Mouse (Mus musculus) testis, postnatal 14 days (tissue): ENCODE data around the gene Phb.

Experiments used
- DNase-seq: peaks from one replicate; pipeline ENCODE4 v3.0.0; 2021; ENCODE audit warnings: low spot score

The Phb gene

GRCm38 (mm10) chr11:95712563-95713224 lies 45.9 kb downstream of the Phb start, which contains the start of gene Zfp652:
Gene Zfp652, plus strand, starts transcription at chr11:95712673.
- peak; percentile 95 for DNase-seq

- peak; percentile 73 for DNase-seq
These were observed 46.6 kb downstream of the Phb start for GRCm38 (mm10) chr11:95713225-95713810.

GRCm38 (mm10) chr11:95713811-95714241 lies 47.1 kb downstream of the Phb start:
- DNase-seq, result no peak

DNA sequence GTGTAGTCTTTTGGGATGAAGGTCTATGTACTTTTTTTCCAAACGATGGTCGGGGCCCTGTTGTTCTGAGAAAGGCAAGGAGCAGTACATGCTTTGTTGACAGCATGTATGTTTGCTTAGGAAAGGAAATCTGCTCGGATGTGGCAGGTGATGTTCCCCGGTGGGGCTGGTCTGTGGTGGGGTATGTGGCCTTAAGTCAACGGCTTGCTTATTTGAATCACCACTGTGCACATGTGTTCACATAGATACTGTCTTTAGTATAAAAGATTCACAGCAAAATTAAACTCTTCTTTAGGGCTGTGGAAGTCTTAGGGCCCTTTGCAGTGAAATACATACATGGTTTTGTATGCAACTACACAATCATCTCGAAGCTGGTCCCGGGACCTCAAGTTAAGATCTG lies 47.7 kb downstream of the Phb start:
- DNase-seq, result no peak

GRCm38 (mm10) chr11:95716136-95716535 lies 49.4 kb downstream of the Phb start:
- no peak for DNase-seq

DNA sequence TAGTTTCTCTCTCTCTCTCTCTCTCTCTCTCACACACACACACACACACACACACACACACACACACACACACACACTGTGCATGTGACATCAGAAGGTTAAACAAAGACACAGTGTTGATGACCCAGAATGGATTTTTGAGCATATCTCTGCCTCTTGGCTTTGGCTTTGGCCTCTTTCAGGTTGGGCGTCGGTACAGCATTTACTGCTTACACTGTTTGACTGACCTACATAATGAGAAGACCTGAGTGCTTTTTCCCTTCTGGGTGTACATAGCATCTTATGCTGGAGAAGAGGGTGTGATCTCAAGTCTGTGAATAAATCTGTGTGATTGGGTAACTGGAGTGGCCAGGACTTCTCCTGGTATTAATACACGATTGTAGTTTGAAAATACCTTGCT lies 52.6 kb downstream of the Phb start:
- DNase-seq, result no peak

DNA sequence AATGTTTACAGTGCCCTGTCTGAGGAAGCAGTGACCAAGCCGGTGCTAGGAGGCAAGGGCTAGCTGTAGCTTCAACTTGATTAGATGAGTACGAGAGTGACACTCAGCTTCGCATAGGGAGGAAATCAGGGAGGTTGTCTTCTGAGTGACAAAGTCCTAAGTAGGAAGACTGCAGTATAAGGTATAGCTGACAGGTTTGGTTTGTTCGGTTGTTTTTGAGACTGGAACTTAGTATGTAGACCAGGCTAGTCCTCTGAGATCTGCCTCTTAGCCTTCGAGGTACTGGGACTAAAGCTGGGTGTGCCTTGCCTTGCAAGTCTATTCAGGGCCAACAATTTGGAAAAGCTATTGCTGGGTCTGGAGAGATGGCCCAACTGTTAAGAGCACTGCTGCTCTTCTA lies 56.5 kb downstream of the Phb start, which contains the start of gene B130006D01Rik:
Gene B130006D01Rik, plus strand, starts transcription at position 301 of the 400 bp plus-strand sequence.
- DNase-seq, result no peak

DNA sequence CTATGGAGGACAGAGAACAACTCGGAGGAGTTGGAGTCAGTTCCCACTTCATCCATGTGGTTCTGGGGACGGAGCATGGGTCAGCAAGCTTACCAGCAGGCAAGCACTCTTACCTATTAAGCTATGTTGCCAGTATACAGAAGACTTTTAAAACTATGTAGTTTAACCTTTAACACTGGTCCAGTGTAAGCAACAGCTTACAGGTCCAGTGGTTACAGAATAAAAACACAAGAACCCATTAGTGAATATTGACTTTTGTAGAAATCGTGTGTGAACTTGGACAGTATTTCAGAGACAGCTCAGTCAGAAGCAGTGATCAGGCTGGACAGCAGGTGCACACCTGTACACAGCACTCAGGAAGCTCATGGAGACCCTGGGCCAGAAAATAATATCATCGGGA lies 57.7 kb downstream of the Phb start:
- DNase-seq, result no peak

- DNase-seq, result no peak
These were observed 59.4 kb downstream of the Phb start for GRCm38 (mm10) chr11:95726156-95726555.

GRCm38 (mm10) chr11:95727947-95728346 lies 61.2 kb downstream of the Phb start:
- no peak for DNase-seq

- DNase-seq, result no peak
These were observed 62.5 kb downstream of the Phb start for GRCm38 (mm10) chr11:95728916-95729907.
